Mouse (Mus musculus): ENCODE measurements around the gene Cyp2t4.

Gene Cyp2t4

GRCm38 (mm10) chr7:27184964-27185363, 31.4 kb downstream of the Cyp2t4 start:
- peak; percentile 36 for DNase-seq (ENCODE audit: low spot score)

DNA sequence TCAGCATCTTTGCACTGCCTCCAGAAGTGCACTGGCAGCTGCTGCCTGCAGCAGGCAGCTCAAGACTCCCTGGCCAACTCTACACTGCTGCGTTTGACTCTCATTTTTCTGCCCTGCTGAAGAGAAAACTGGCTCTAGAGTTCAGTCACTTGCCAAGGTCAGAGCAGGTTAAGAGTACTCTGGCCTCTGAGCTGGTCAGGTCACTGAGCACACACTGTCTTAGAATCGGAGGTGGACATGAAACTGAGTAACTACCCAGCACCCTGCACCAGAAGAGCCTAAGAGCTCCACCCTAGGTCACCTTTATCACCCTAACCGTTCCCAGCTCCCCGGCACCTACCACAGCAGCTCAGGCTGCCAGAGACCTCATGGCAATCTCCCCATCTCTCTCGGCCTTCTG, 32.5 kb downstream of the Cyp2t4 start:
- DNase-seq (ENCODE audit: low spot score) = no peak

DNA sequence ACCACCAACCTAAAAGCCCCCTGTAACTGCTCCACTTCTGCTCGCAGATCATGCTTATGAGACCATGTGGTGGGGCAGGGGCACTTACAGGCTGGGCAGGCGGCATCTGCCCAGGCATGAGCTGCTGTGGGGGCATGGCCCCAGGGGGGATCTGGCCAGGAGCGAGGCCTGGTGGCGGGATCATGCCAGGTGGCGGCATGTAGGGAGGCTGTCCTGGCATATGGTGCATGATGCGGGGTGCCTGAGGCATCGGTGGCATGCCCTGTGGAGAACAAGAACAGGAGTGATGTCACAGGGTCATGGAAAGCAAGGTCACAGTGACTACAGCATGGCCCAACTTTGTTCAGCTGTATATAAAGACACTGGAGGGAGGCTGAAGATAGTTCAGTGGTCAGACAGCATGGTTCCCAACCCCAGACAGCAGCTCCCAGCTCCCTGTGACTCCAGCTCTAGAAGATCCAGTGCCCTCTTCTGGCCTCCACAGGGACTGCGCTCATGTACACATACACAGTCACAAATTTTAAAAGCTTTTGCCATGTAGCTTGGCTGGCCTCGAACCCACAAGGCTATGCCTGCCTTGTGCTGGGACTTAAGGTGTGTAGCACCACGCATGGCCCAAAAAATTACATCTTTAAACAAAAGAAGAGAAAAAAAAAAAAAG, 35.9 kb downstream of the Cyp2t4 start:
- no peak for DNase-seq (ENCODE audit: low spot score)

GRCm38 (mm10) chr7:27192434-27192833, 38.9 kb downstream of the Cyp2t4 start:
- DNase-seq (ENCODE audit: low spot score) = no peak

- DNase-seq (ENCODE audit: low spot score) = no peak
Measured at GRCm38 (mm10) chr7:27193731-27194130, 40.2 kb downstream of the Cyp2t4 start.

DNA sequence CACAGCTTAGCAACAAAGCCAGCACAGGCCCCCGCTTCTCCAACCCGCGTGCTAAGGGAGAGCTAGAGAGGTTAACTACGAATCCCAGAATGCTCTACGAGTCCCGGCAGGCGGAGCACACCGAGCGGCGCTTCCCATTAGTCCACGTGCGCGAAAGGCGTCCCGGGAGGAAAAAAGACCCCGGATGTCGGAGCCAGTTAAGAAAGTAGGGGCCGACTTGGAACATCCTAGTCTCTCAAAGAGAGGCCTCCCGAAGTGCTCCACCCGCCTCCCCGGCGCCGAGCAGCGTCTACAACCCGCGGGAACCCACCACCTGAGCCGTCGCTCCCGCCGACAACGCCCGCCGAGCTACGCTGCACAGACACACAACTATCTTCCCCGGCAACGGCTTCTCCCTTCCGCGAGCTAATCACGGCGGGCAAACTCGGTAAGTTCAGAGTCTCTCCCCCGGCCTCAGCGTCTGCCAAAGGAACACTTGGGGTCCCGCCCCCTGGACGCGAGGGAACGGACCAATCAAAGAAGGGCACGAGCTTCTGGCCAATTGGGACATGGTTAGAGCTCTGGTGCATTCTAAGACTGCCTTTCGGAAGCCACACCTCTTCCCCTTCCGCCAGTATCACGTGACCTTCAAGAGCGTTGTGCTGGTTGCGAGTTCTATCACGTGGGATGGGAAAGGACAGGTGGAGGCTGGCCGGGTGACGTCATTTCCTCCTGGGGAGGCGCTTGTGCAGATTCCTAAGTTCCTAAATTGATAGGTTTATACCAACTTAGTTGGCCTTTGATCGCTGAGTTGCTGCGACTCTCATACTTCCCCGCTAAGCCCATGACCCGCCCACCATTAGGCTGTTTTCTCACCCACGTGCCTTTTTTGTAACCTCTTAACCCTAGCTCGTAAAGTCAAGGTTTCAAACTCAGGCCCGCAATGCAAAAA, 42.4 kb downstream of the Cyp2t4 start, which contains the start of the genes BC024978 and Snrpa:
Gene BC024978, plus strand, starts transcription at position 101 of the 931 bp plus-strand sequence.
Gene Snrpa, minus strand, starts transcription at position 591 of the 931 bp plus-strand sequence.
- peak; percentile 99 for DNase-seq (ENCODE audit: low spot score)

- no peak for DNase-seq (ENCODE audit: low spot score)
Measured at GRCm38 (mm10) chr7:27197136-27197535, 43.6 kb downstream of the Cyp2t4 start.

DNA sequence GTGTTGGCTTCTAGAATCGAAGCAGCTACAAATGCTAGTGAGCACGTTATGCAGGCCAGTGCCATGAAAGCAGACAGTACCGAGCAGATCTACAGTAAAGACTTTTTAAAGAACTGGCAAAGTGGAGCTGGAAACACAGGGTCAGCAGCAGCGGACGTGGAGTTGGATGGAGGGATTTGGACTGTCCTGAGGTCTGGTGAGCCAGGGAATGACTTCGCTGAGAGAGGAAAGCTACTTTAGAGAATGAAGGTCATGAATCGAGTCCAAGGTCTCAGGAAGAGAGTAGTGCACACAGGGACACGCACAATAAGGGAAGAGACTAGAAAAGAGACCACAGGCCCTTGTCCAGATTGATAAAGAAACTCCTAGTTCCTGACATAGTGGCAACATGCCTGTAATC, 44.1 kb downstream of the Cyp2t4 start:
- DNase-seq (ENCODE audit: low spot score) = no peak

GRCm38 (mm10) chr7:27198355-27198754, 44.8 kb downstream of the Cyp2t4 start:
- DNase-seq (ENCODE audit: low spot score) = no peak

DNA sequence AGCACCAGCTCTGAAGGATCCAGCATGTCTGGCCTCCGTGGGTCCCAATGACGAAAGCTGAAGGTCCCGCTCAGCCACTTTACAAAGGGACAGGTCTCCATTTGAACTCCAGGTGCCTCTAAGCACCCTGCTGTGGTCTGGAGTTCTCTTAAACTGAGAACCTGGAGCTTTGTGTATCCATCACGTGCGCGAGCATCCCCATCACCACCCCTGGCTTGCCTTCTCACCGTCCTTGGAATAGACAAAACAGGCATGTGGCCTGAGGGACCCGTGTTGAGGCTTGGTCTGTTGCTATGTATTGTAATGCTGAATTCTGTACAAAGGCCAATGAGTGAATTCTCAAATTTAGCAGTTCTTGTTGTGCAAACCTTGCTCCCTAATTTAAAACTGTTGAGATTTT, 45.3 kb downstream of the Cyp2t4 start:
- DNase-seq (ENCODE audit: low spot score) = no peak

GRCm38 (mm10) chr7:27203730-27204449, 50.4 kb downstream of the Cyp2t4 start:
- no peak for DNase-seq (ENCODE audit: low spot score)
